Mouse (Mus musculus): ENCODE results near the gene Lrp1.

Gene Lrp1

DNA sequence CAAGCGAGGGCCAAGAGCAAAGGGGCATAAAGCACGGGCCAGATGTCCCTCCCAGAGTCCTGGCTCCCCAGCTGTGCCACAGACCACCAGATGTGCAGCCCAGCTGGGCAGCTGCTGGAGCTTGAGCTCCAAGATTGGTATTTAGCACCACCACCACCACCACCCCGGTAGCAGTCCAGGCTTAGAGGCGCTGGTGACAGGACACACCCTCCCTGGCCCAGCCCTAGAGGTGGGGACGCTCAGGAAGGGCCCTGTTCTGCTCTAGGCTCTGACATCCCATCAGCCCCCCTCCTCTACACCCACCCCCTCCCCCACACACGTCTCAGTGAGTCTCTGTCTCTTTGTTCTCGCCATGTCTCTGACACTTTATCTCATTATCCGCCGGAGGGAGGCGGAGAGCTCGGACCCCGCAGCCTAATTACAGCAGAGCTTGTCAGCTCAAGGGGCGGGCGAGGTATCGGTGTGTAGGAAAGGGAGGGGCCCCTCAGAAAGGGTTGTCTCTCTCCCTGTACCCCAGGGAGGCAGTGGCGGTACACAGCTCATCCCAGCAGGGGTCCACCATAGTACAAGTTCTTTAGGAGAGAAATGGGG lies 107.4 kb downstream of the Lrp1 start:
- in situ Hi-C loops (cut with MboI; ENCODE audit: unreplicated experiment in 2 of 2) = no loop called here

DNA sequence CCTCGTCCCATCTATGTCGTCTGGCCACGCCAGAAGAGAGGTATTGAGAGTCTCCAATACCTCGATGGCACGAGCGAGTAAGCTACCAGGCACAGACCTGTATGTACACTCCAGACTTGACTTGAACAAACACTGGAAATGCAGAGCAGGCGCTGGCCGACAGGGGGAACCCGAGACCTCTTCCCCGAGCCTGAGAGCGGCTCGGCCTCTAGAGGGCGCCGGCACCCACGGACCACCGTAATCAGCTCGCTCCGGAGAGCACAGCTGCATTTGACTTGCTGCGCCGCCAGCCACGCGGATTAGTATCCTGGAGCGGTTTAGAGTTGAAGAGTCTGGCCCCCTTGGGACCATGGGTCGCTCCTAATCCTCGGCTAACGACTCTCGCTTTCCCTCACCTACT lies 108.1 kb downstream of the Lrp1 start:
- in situ Hi-C loops (cut with MboI; ENCODE audit: unreplicated experiment in 2 of 2) = no loop called here

- in situ Hi-C loops (cut with MboI; ENCODE audit: unreplicated experiment in 2 of 2) = no loop called here
Measured at GRCm38 (mm10) chr10:127512307-127512666, 108.7 kb downstream of the Lrp1 start.

- in situ Hi-C loops (cut with MboI; ENCODE audit: unreplicated experiment in 2 of 2) = no loop called here
Measured at GRCm38 (mm10) chr10:127511634-127512306, 109.2 kb downstream of the Lrp1 start.

- in situ Hi-C loops (cut with MboI; ENCODE audit: unreplicated experiment in 2 of 2) = no loop called here
Measured at GRCm38 (mm10) chr10:127510895-127511617, 109.9 kb downstream of the Lrp1 start.

- in situ Hi-C loops (cut with MboI; ENCODE audit: unreplicated experiment in 2 of 2) = loop anchor here (5.0 kb wide), 1 partner anchor 32 kb away; no protein-coding TSS in a partner anchor
Measured at GRCm38 (mm10) chr10:127509837-127510701, 110.9 kb downstream of the Lrp1 start.

GRCm38 (mm10) chr10:127509051-127509836 lies 111.7 kb downstream of the Lrp1 start:
- in situ Hi-C loops (cut with MboI; ENCODE audit: unreplicated experiment in 2 of 2) = loop anchor here (5.0 kb wide), 1 partner anchor 33 kb away; no protein-coding TSS in a partner anchor

GRCm38 (mm10) chr10:127508239-127508638 lies 112.7 kb downstream of the Lrp1 start:
- in situ Hi-C loops (cut with MboI; ENCODE audit: unreplicated experiment in 2 of 2) = loop anchor here (5.0 kb wide), 1 partner anchor 34 kb away; no protein-coding TSS in a partner anchor

- in situ Hi-C loops (cut with MboI; ENCODE audit: unreplicated experiment in 2 of 2) = no loop called here
Measured at GRCm38 (mm10) chr10:127500894-127501893, 119.8 kb downstream of the Lrp1 start, which contains the start of gene Stac3. Stac3 (plus strand) TSS chr10:127501686.

DNA sequence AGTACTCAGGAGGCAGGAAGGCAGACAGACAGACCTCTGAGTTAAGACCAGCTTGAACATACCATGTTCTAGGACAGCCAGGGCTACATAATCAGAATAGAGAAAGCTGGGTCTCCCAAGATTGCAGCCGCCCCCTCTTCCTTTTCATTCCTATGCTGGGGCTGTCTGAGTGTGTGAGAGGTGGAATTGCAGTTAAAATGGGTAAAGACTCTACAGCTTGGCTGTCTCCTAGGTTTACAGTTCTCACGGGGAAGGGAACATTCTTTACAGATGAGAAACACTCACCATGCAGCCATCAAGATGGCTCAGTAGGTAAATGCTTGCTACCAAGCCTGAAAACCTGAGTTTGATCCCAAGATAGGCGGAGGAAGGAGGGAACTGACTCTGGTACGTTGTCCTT lies 120.9 kb downstream of the Lrp1 start:
- in situ Hi-C loops (cut with MboI; ENCODE audit: unreplicated experiment in 2 of 2) = no loop called here

GRCm38 (mm10) chr10:127499516-127499915 lies 121.4 kb downstream of the Lrp1 start:
- in situ Hi-C loops (cut with MboI; ENCODE audit: unreplicated experiment in 2 of 2) = no loop called here

GRCm38 (mm10) chr10:127496156-127496555 lies 124.8 kb downstream of the Lrp1 start:
- in situ Hi-C loops (cut with MboI; ENCODE audit: unreplicated experiment in 2 of 2) = no loop called here

GRCm38 (mm10) chr10:127492118-127492517 lies 128.8 kb downstream of the Lrp1 start:
- in situ Hi-C loops (cut with MboI; ENCODE audit: unreplicated experiment in 2 of 2) = no loop called here

DNA sequence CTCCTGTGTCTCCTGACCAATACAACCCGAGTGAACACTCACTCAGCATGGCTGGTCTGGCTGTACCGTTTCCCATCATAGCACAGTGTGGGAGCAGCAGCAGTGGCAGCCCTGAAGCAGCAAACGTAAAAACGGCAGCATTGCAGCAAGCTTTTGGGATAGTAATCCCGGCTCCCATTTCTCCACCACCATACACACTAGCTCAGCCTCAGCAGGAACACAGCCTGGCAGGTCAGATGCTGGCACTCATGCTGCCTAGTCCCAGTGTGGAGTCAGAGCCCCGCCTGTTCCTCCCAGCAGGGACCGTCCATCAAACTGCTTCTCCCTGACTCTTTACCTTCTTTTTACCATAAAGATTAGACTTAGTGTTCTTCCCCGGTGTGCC lies 129.8 kb downstream of the Lrp1 start:
- in situ Hi-C loops (cut with MboI; ENCODE audit: unreplicated experiment in 2 of 2) = no loop called here

GRCm38 (mm10) chr10:127490160-127491127 lies 130.5 kb downstream of the Lrp1 start:
- in situ Hi-C loops (cut with MboI; ENCODE audit: unreplicated experiment in 2 of 2) = no loop called here

GRCm38 (mm10) chr10:127488856-127489255 lies 132.1 kb downstream of the Lrp1 start:
- in situ Hi-C loops (cut with MboI; ENCODE audit: unreplicated experiment in 2 of 2) = no loop called here
